Mouse (Mus musculus): ENCODE data around the gene Pabpc1l. TPM values are rescaled to one million over a fixed set of nuclear protein-coding genes. Genes with fewer than 3 reads are reported as not detected.

Gene Pabpc1l
- 2.7 and 4.1 TPM in 2 replicates for polyA plus RNA-seq (2012; rRNA removed)

GRCm38 (mm10) chr2:164025150-164025549 is at the start of gene Pabpc1l:
Gene Pabpc1l, plus strand, starts transcription at chr2:164025450.

DNA sequence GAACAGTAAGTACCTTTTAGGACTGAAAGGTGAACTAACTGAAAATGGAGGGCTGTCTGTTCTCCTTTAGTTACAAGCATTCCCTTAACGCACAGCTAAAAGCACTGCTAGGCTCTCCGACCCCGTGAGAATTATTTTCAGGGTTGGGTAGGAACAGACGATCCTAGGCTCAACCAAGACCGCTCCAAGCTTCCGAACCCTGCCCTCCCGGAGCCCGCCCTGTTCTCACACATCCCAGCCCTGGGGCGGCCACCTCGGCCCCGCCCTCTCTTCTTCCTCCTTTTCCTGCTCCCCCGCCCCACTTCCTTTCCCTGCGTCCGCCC is 30.6 kb upstream of the Pabpc1l start, which contains the start of gene Ywhab:
TSS of gene Ywhab (plus strand) at position 307 of the 323 bp plus-strand sequence.

DNA sequence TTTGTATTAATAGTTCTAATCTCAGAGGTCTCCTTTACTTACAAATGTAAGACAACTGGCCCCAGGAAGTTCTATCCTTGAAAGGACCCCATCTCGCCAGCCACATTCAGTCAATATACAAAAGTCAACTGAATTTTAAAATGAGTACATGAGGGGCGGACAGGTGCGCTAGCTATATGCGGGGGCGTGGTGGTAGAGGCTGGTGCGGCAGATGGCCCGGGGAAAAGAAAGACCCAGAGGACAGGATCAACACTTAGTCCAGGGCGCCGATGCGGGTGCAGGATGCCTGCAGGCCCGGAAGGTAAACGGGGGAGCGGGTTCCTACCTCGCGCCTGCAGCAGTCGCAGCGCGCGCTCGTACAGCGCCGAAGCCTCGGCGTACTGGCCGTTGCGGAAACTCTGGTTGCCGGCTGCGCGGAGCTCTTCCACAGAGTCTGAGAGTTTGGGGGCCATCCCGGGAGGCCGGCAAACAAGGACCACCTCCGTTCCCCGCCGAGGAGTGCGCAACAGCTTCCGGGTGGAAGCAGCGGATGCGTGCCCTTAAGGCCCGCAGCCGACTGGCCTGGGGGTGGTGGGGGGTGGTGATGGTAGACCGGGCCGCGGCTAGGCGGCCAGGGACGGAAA is 45.0 kb downstream of the Pabpc1l start, which contains the start of gene Stk4:
TSS of gene Stk4 (plus strand) at position 181 of the 623 bp plus-strand sequence.

DNA sequence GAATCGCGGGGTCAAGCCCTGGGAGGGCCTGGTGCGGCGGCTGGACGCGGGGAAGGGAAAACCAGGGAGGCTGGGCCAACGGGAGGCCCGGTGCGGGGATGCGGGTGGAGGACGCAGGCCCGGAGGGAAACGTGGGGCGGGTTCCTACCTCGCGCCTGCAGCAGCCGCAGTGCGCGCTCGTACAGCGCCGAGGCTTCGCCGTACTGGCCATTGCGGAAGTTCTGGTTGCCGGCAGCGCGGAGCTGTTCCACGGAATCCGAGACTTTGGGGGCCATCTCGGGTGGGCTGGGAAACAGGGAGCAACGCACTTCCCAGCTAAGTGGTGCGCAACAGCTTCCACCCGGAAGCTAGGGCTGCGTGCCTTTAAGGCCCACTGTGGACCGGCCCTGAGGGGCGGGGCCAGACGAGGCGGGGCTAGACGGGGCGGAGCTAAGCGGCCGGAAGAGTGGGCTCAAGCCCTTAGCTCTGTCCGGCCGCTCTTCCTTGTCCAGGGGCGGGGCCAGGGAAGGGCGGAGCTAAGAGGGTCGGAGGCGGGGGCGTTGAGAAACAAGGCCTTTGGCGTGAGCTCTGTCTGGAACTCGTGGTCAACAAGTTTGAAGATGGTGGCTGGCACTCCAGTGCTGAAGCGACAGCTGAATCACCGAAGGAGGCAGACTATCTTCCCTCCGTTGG is 45.7 kb downstream of the Pabpc1l start, which contains the start of gene Tomm34:
TSS of gene Tomm34 (minus strand) at position 405 of the 672 bp plus-strand sequence.

Other genes with a start within 250 kb of the Pabpc1l start
- gene Ccn5, start 204.6 kb upstream of the Pabpc1l start, polyA plus RNA-seq (2012; rRNA removed), result 0.23 and 0.37 TPM in 2 replicates
- gene Kcnk15, start 171.8 kb upstream of the Pabpc1l start, polyA plus RNA-seq (2012; rRNA removed), result 0.12 TPM in 1 of 2 replicates, not detected in the other
- 12.1 and 13.0 TPM in 2 replicates for gene Rims4, start 106.8 kb upstream of the Pabpc1l start, polyA plus RNA-seq (2012; rRNA removed)
- gene Ywhab, start 30.5 kb upstream of the Pabpc1l start, polyA plus RNA-seq (2012; rRNA removed), result 231 and 246 TPM in 2 replicates
- gene Stk4, start 44.9 kb downstream of the Pabpc1l start, polyA plus RNA-seq (2012; rRNA removed), result 20.1 and 20.6 TPM in 2 replicates
- 33.9 and 38.4 TPM in 2 replicates for gene Tomm34, start 45.7 kb downstream of the Pabpc1l start, polyA plus RNA-seq (2012; rRNA removed)
- 3.9 and 4.0 TPM in 2 replicates for gene Kcns1, start 145.7 kb downstream of the Pabpc1l start, polyA plus RNA-seq (2012; rRNA removed)
- not detected in 2 replicates for gene Wfdc5, start 157.3 kb downstream of the Pabpc1l start, polyA plus RNA-seq (2012; rRNA removed)
- not detected in 2 replicates for gene Wfdc12, start 165.2 kb downstream of the Pabpc1l start, polyA plus RNA-seq (2012; rRNA removed)
- not detected in 2 replicates for gene Wfdc15a, start 174.7 kb downstream of the Pabpc1l start, polyA plus RNA-seq (2012; rRNA removed)
- not detected in 2 replicates for gene Wfdc15b, start 196.2 kb downstream of the Pabpc1l start, polyA plus RNA-seq (2012; rRNA removed)
- gene Svs2, start 213.0 kb downstream of the Pabpc1l start, polyA plus RNA-seq (2012; rRNA removed), result not detected in 2 replicates
- gene Svs3b, start 231.2 kb downstream of the Pabpc1l start, polyA plus RNA-seq (2012; rRNA removed), result not detected in 2 replicates